13 mouse cellular contexts compared by ENCODE assay signal in genomic region chr2:172105241-172105640, GRCm38 (mm10).
DNase-seq lines count a peak whose midpoint lies in the region; ATAC-seq lines count a peak whose summit lies in the region.
"Had no signal": no experiment of that assay in that cellular context is flagged by ENCODE, and none has a peak within 500 bp of the region (broad histone marks: within the 10 kb centered on the region; RNA-seq: fewer than 3 reads in every experiment).

No protein-coding gene starts in this region.

- H3K4me2 ChIP-seq in forebrain, embryonic 14.5 days (ENCODE audit: low read length) = no peak overlapping the region
- H3K4me2 ChIP-seq in midbrain, embryonic 11.5 days = no peak overlapping the region
- H3K4me2 ChIP-seq: heart, embryonic 11.5 days had no signal

- H3K27ac ChIP-seq in forebrain, embryonic 14.5 days (ENCODE audit: low read depth, low read length) = no peak overlapping the region
- H3K27ac ChIP-seq in forebrain, embryonic 10.5 days = no peak overlapping the region
- H3K27ac ChIP-seq in midbrain, embryonic 11.5 days (ENCODE audit: low read depth, low read length) = no peak overlapping the region
- H3K27ac ChIP-seq: embryonic facial prominence, embryonic 10.5 days had no signal

- peak; percentile 34; the same call in 1 of the 2 replicates for ATAC-seq in forebrain, embryonic 14.5 days
- ATAC-seq in midbrain, embryonic 11.5 days (ENCODE audit: low FRiP score) = peak; percentile 86

- H3K9ac ChIP-seq in forebrain, embryonic 14.5 days (ENCODE audit: low read length) = no peak overlapping the region
- H3K9ac ChIP-seq in midbrain, embryonic 11.5 days (ENCODE audit: low read length) = no peak overlapping the region

- H3K36me3 ChIP-seq in forebrain, embryonic 14.5 days (ENCODE audit: control insufficient read depth, insufficient read depth, low read length) = no peaks in the 10 kb centered on the region
- H3K36me3 ChIP-seq in forebrain, embryonic 10.5 days (replicated peaks) = no peaks in the 10 kb centered on the region
- no peaks in the 10 kb centered on the region for H3K36me3 ChIP-seq in midbrain, embryonic 11.5 days (ENCODE audit: control insufficient read depth, insufficient read depth, low read length)
- H3K36me3 ChIP-seq: embryonic facial prominence, embryonic 10.5 days had no signal

- no peaks in the 10 kb centered on the region for H3K27me3 ChIP-seq in forebrain, embryonic 14.5 days (replicated peaks; ENCODE audit: control insufficient read depth, insufficient read depth, low read length)
- H3K27me3 ChIP-seq in forebrain, embryonic 10.5 days (ENCODE audit: poor library complexity, severe bottlenecking) = no peaks in the 10 kb centered on the region
- H3K27me3 ChIP-seq in midbrain, embryonic 11.5 days (ENCODE audit: control insufficient read depth, insufficient read depth, low read length) = no peaks in the 10 kb centered on the region

- H3K4me3 ChIP-seq in forebrain, embryonic 14.5 days (ENCODE audit: low read depth, low read length) = no peak overlapping the region
- no peak overlapping the region for H3K4me3 ChIP-seq in forebrain, embryonic 10.5 days
- no peak overlapping the region for H3K4me3 ChIP-seq in midbrain, embryonic 11.5 days (ENCODE audit: low read depth, low read length)
- H3K4me3 ChIP-seq: embryonic facial prominence, embryonic 10.5 days had no signal

- H3K9me3 ChIP-seq in forebrain, embryonic 14.5 days (replicated peaks; ENCODE audit: control insufficient read depth, low read length) = no peaks in the 10 kb centered on the region
- no peaks in the 10 kb centered on the region for H3K9me3 ChIP-seq in forebrain, embryonic 10.5 days
- no peaks in the 10 kb centered on the region for H3K9me3 ChIP-seq in midbrain, embryonic 11.5 days (ENCODE audit: control insufficient read depth, low read length)
- H3K9me3 ChIP-seq: embryonic facial prominence, embryonic 10.5 days had no signal

- WGBS in forebrain, embryonic 14.5 days = 55% methylated on average over 10 of the region's 10 CpGs
- 77% methylated on average over 10 of the region's 10 CpGs for WGBS in forebrain, embryonic 10.5 days
- 57% methylated on average over 10 of the region's 10 CpGs for WGBS in midbrain, embryonic 11.5 days

- peak; percentile 34 for DNase-seq in forebrain, embryonic 14.5 days (ENCODE audit: low spot score)
- DNase-seq in forebrain, embryonic 10.5 days (ENCODE audit: extremely low spot score, low spot score) = no peak
- peak; percentile 32 for DNase-seq in brain, adult 2 months (ENCODE audit: low read depth, low spot score)
- DNase-seq in cerebellum, postnatal 25 days = peak; percentile 60 to 64
- DNase-seq in midbrain, embryonic 11.5 days (ENCODE audit: low spot score, missing footprints) = peak; percentile 90
- no peak for DNase-seq in adrenal gland, postnatal 10 days
- DNase-seq in spleen, postnatal 10 days (ENCODE audit: low spot score in 2 of 2) = no peak
- DNase-seq in frontal cortex, postnatal 10 days (ENCODE audit: low spot score in 2 of 2) = no peak
- DNase-seq: adrenal gland, postnatal 25 days; kidney, postnatal 10 days; liver had no signal

- peaks cover 17% of the 10 kb centered on the region for H3K4me1 ChIP-seq in forebrain, embryonic 14.5 days (ENCODE audit: control insufficient read depth, insufficient read depth, low read length)
- H3K4me1 ChIP-seq in forebrain, embryonic 10.5 days = peaks cover 24% of the 10 kb centered on the region
- H3K4me1 ChIP-seq in midbrain, embryonic 11.5 days (ENCODE audit: control insufficient read depth, insufficient read depth, low read length) = peaks cover 16% of the 10 kb centered on the region

Comparison
In these comparisons a context has a peak if more than half of its experiments do, and no peak if none do; other contexts are left out.
1. DNase-seq: peak in forebrain, embryonic 14.5 days (single experiment), brain, adult 2 months (single experiment), cerebellum, postnatal 25 days (2 of 2) and midbrain, embryonic 11.5 days (single experiment); none in forebrain, embryonic 10.5 days (single experiment), adrenal gland, postnatal 10 days (single experiment), spleen, postnatal 10 days (0 of 2) and frontal cortex, postnatal 10 days (0 of 2).